Mouse (Mus musculus) cortical plate, adult 2 months (tissue): ENCODE data around the gene Tns1. TPM values are rescaled to one million over a fixed set of nuclear protein-coding genes. Genes with fewer than 3 reads are reported as not detected.
"Not testable (repeated sequence)": the region's sequence is repeated elsewhere in the genome, so short reads cannot be mapped to it uniquely, and the experiment has no call there.

ENCODE experiments used
- H3K27ac ChIP-seq: fragments of 200-500 bp; 2 replicates; pipeline ENCODE4 v1.5.1; 2012; ENCODE audit warnings: low read length, control low read depth, inconsistent platforms; ENCODE audit not compliant: insufficient read depth
- H3K4me1 ChIP-seq: fragments of 200-500 bp; 2 replicates; pipeline ENCODE4 v1.6.1; 2011; ENCODE audit warnings: low read length; ENCODE audit not compliant: control insufficient read depth, insufficient read depth
- H3K4me3 ChIP-seq: fragments of 200-500 bp; 2 replicates; pipeline ENCODE4 v1.5.1; 2011; ENCODE audit warnings: mild to moderate bottlenecking, low read length, control low read depth; ENCODE audit not compliant: insufficient read depth
- CTCF ChIP-seq: fragments of 200-500 bp; IDR thresholded peaks from 2 replicates; pipeline ENCODE4 v1.5.1; 2011; ENCODE audit warnings: mild to moderate bottlenecking, control low read depth, low read length; ENCODE audit not compliant: insufficient read depth; ENCODE audit errors: extremely low read depth
- POLR2A ChIP-seq: fragments of 200-500 bp; IDR thresholded peaks from 2 replicates; pipeline ENCODE4 v1.6.1; 2011; ENCODE audit warnings: mild to moderate bottlenecking, low read length, control low read depth; ENCODE audit not compliant: insufficient read depth; ENCODE audit errors: extremely low read depth
- polyA plus RNA-seq: library from polyadenylated mRNA; depleted of rRNA; stranded (reverse); fragments of >200 nt; gene quantifications from 2 replicates; pipeline ENCODE4 v1.2.3, GENCODE M21; 2012; rRNA removed

Tns1 gene
- 19.3 and 23.0 TPM in 2 replicates for polyA plus RNA-seq

- no peak within 1 kb of the TSS for H3K4me3 ChIP-seq
- no peak within 1 kb of the TSS for H3K27ac ChIP-seq
- no peaks in the 10 kb centered on the region for H3K4me1 ChIP-seq
- TF ChIP-seq CTCF (no peak), POLR2A (no peak)
Observed at GRCm38 (mm10) chr1:74124021-74124981, at the start of gene Tns1. Tns1 (minus strand) TSS chr1:74124449.

GRCm38 (mm10) chr1:74172722-74173121 is 48.5 kb upstream of the Tns1 start:
- no peak overlapping the region for H3K27ac ChIP-seq
- TF ChIP-seq CTCF (no peak), POLR2A (no peak)
- H3K4me3 ChIP-seq: no peak overlapping the region
- no peaks in the 10 kb centered on the region for H3K4me1 ChIP-seq

DNA sequence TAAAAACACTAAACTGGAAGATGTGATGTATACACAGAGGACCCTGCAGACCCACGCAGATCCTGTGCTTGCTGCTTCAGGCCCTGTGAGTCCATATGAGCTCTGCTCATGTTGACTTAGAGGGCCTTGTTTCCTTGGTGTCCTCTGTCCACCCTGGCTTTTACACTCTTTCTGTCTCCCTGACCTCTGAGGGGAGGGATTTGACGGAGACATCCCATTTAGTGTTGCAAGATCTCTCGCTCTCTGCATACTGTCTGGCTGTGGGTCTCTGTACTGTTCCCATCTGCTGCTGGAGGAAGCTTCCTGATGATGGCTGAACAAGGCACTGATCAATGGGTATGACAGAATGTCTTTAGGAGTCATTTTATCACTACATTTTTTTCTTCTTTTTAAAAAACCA is 45.5 kb upstream of the Tns1 start:
- Histone ChIP-seq H3K27ac (no peak overlapping the region), H3K4me3 (no peak overlapping the region), H3K4me1 (no peaks in the 10 kb centered on the region)
- TF ChIP-seq POLR2A (no peak), CTCF (no peak)

DNA sequence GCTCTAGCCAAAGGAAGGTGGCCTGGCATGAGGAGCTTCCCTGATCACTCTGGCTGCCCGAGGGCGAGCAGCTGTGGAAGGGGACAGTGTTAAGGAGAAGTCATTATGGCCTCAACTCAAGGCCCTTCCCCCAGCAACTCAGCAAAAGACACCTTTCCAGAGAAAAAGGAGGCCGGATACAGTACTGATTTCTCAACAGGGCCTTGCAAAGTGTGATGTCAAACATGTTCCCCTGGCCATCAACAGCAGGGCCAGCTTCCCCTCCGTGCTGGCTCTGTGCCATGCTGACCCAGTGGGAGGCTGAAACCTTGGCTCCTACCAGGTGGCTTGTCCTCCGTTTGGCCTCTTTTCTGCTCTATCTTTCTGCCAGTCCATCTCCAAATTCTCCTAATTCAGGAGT is 42.9 kb upstream of the Tns1 start:
- H3K27ac ChIP-seq: no peak overlapping the region
- H3K4me1 ChIP-seq: no peaks in the 10 kb centered on the region
- no peak overlapping the region for H3K4me3 ChIP-seq
- TF ChIP-seq CTCF (no peak), POLR2A (no peak)

GRCm38 (mm10) chr1:74160036-74160435 is 35.8 kb upstream of the Tns1 start:
- no peak overlapping the region for H3K4me3 ChIP-seq
- no peaks in the 10 kb centered on the region for H3K4me1 ChIP-seq
- no peak overlapping the region for H3K27ac ChIP-seq
- TF ChIP-seq CTCF (no peak), POLR2A (no peak)

DNA sequence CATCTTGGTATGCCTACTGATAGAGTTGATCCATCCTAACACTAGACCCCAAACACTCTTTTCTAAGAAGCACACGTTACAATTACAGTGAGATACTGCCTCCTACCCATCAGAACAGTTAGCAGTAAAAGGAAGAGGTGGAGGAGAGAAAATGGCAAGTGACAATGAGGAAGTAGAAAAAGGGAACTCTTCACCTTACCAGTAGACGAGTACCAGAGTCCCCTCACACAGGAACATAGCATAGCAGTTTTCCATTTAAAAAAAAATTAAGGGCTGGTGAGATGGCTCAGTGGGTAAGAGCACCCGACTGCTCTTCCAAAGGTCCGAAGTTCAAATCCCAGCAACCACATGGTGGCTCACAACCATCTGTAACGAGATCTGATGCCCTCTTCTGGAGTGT is 35.4 kb upstream of the Tns1 start:
- H3K4me3 ChIP-seq, H3K27ac ChIP-seq, H3K4me1 ChIP-seq: not testable (repeated sequence)

DNA sequence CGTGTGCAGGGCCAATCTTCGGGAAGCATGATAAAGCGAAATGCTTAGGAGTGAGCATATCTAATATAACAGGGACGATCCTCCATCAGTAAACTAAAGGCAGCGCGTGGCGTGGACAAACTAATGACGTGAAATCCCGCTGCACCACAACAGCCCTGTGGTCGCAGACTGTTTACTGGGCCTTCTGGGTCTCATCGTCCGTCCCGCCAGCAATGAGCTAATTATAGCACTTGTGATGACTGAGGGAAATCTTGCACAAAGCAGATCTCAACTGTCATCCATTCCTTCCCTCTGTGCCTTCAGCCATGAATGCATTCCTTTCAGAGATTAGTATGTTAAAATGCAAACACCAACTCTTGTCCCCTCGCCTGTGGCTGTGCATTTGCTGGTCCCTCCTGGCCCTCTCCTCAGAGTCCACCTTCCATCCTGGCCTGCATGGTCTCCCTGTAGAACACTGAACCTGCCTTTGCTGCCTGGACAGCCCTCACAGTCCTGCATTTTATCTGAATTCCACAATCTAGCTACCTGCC is 32.2 kb upstream of the Tns1 start:
- Histone ChIP-seq H3K4me1 (no peaks in the 10 kb centered on the region), H3K27ac (no peak overlapping the region), H3K4me3 (no peak overlapping the region)
- TF ChIP-seq CTCF (no peak), POLR2A (no peak)

DNA sequence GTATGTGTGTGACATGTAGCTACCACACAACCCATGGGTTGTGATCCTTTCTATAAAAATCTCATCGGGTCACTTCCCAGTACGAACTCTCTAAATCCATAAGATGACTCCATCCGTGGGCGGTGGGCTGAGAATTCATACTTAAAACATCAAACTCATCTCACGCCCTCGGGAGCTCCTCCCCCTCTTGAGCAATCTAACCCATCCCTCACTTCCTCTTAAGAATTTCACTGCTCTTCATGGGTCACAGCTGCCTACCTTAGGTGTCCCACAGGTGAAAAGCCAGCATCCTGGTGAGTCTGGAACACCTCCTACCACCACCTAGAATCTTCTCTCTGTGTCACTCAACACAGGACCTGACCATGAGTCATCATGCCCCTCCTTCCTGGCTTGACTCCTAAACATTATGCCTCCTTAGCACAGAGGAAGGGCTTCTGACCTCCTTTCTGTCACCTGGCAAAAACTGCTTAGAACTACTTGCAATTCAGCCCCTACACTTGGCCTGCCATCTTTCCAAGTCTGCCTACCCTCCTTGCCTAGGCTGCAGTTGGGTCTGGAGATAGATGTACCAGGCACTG is 31.3 kb upstream of the Tns1 start:
- no peak overlapping the region for H3K4me3 ChIP-seq
- no peak overlapping the region for H3K27ac ChIP-seq
- H3K4me1 ChIP-seq: 0 out of 2 replicates have a peak, but pooled peaks cover 2% of the 10 kb centered on the region
- TF ChIP-seq CTCF (no peak), POLR2A (no peak)

GRCm38 (mm10) chr1:74153461-74154184 is 29.4 kb upstream of the Tns1 start, which contains the start of gene Cxcr2:
Cxcr2 (plus strand) TSS chr1:74153989.
- Histone ChIP-seq H3K4me3 (no peak within 1 kb of the TSS), H3K27ac (no peak within 1 kb of the TSS), H3K4me1 (0 out of 2 replicates have a peak, but pooled peaks cover 2% of the 10 kb centered on the region)
- TF ChIP-seq CTCF: no peak
- TF ChIP-seq POLR2A: no peak

DNA sequence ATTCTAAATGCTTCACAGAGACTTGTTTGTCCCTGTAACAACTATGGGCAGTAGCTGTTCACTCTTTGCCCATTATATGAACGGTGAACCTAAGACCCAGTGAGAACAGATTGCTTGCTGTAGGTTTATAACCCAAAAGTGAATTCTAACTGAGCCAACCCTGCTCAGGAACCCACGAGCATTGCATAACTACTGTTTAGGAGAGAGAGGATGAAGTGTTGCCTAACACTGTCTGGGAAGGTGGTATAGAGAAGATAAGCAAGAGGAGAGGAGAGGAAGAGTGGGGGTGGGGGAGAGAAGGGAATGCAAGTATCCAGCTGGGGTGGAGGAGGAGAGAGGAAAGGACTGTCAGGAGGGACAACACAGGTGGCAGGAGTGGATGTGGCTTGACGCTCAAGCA is 26.8 kb upstream of the Tns1 start:
- H3K4me1 ChIP-seq: 0 out of 2 replicates have a peak, but pooled peaks cover 2% of the 10 kb centered on the region
- H3K4me3 ChIP-seq: no peak overlapping the region
- TF ChIP-seq POLR2A: no peak
- TF ChIP-seq CTCF: no peak
- no peak overlapping the region for H3K27ac ChIP-seq
